Mouse (Mus musculus) spleen, postnatal 14 days (tissue): ENCODE data around the gene Car12.

ENCODE experiments used
- DNase-seq, 2 experiments: peaks; one replicate each; pipeline ENCODE4 v3.0.0; 2021 to 2022; ENCODE audit warnings: low spot score in 2 of 2

Gene Car12

GRCm38 (mm10) chr9:66710626-66711025, 2.9 kb upstream of the Car12 start:
- DNase-seq = no peak

DNA sequence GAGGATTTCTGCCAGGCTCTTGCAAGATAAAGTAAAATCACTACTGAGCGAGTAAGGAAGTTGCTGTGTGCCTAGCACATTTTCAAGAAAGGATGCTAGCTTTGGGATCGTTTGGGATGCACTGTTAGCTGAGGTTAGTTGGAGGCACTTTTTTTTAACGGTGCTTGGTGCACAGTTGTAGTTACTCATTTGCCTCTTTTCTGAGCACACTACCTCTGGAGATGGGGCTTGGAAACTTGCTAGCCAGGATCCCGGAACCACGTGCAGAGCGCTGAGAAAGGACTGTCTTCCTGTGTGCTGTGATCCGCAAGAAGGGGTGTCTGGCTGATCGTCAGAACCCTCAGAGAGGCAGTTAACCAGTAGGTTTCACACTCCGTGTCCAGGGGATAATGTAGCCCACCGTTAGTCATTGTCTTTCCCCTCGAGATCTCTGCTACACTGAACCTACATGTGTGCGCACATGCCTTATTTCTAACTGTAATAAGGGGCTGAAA, 583 bp downstream of the Car12 start:
- DNase-seq = no peak

DNA sequence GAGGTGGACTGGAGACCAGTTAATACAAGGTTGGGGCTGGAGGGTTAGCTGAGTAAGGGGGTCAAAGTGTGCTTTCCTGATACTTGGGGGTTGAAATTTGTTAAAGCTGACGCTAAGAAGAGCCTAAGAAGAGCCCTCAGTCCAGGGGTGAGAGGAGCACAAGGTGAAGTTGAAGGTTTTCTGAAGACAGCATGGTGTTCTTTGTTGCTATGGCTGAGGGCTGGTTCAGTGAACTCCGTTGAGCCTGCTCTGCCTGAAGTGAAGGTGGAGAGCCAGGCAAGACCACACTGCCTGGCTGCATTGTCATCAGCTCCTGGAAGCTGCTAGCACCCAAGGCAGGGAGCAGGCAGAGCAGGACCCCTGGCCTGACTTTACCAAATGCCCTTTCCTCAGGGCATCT, 1.9 kb downstream of the Car12 start:
- DNase-seq = no peak

GRCm38 (mm10) chr9:66716533-66716932, 3.0 kb downstream of the Car12 start:
- DNase-seq = no peak

- DNase-seq = no peak
These were observed 7.4 kb downstream of the Car12 start for GRCm38 (mm10) chr9:66720686-66721450.

- DNase-seq = no peak
These were observed 8.8 kb downstream of the Car12 start for GRCm38 (mm10) chr9:66722187-66722868.

- DNase-seq = no peak
These were observed 9.4 kb downstream of the Car12 start for GRCm38 (mm10) chr9:66722869-66723272.

GRCm38 (mm10) chr9:66725591-66725990, 12.1 kb downstream of the Car12 start:
- no peak for DNase-seq

DNA sequence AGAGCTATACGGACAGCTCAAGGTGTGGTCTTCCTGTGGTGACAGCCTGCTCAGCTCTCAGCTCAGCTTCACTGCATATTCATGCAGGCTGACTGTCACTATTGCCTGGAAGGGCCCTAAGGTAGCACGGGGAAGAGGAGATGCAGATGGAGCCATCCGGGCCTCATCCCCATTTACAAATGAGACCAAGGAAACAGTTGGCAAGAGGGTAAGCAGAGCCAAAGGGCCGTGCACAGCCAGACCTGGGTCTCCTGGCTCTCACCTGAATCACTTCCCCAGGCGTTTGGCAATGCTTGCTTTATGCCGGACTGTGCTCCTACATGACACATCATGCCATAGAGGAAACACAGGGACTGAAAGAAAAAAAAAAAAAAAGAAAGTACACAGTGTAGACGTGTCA, 13.8 kb downstream of the Car12 start:
- no peak for DNase-seq

DNA sequence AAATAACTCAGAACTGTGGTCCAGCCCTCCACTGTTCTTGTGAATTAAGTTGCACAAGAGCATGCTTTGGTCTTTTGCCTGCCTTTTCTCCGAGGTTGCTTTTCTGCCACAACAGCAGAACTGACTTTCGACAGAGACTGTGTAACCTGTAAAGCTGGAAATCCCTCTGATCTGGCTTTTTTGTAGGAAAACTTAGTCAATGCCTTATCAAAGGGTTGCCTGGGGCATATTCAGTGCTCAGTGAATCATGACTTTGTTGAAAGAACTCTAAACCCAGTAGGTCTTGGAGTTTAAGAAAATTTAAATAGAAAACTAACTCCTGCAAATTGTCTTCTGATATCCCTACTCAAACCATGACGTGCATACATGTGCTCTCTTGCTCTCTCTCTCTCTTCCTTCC, 17.1 kb downstream of the Car12 start:
- DNase-seq = no peak

GRCm38 (mm10) chr9:66731284-66731683, 17.8 kb downstream of the Car12 start:
- DNase-seq = no peak

- DNase-seq = no peak
These were observed 19.6 kb downstream of the Car12 start for GRCm38 (mm10) chr9:66732791-66733691.

- DNase-seq = no peak
These were observed 21.1 kb downstream of the Car12 start for GRCm38 (mm10) chr9:66734568-66734967.

- no peak for DNase-seq
These were observed 21.6 kb downstream of the Car12 start for GRCm38 (mm10) chr9:66735122-66735521.

GRCm38 (mm10) chr9:66736016-66736415, 22.5 kb downstream of the Car12 start:
- DNase-seq = no peak

DNA sequence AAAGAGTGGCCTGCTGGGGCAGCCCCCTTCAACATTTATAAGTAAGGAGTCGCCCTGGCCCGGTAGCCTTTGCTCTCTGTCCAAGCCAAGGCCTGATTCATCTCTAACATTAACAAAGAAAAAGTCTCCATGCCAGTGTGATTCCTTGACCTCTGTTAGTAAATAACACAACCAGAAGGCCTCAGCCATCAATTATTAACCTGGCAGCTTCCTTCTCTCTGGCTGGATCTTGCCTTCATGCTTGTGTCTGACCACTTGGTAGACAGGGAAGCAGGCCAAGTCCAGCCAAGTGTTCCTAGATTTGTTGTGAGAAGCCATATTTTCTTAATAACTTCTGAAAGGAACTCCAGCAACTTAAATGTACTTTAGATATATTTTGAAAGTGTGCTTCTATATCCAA, 23.1 kb downstream of the Car12 start:
- no peak for DNase-seq

GRCm38 (mm10) chr9:66739516-66739915, 26.0 kb downstream of the Car12 start:
- DNase-seq = no peak

GRCm38 (mm10) chr9:66744531-66744930, 31.0 kb downstream of the Car12 start:
- no peak for DNase-seq

DNA sequence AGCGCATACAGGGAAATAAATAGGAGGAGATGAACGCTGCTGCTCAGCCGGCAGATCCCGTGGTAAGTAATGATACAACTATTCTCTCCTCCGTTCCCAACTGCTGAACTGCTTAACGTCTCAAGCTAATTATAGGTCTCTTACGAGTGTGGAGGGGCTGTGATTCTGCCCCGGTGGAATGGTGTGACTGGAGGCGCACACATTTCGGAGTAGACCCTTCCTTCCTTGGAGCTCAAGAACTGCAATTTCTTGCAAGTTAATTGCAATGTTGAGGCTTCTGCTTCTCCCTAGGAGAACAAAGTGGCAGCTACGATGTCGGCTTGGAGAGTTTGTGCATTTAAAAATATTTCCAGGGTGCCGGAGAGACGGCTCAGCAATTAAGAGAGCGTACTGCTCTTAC, 34.9 kb downstream of the Car12 start:
- DNase-seq = no peak

DNA sequence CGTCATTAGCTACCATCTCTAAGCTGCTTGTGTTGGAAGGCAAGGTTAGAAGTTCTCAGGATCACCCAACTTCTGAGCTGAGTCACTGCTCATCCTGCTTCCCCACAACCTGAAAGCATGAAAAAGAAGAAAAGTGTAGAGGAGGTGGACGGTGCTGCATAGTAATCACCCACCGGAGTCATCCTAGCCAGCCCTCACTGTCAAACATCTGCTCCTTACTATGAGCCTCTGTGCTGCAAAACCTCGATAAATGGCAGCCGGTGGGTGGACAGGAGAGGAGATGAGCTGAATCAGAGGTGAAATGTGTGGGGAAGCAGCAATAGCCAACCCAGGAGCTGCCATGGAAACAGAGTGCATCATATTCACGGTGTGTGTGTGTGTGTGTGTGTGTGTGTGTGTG, 39.4 kb downstream of the Car12 start:
- no peak for DNase-seq

- no peak for DNase-seq
These were observed 47.5 kb downstream of the Car12 start for GRCm38 (mm10) chr9:66760991-66761390.

DNA sequence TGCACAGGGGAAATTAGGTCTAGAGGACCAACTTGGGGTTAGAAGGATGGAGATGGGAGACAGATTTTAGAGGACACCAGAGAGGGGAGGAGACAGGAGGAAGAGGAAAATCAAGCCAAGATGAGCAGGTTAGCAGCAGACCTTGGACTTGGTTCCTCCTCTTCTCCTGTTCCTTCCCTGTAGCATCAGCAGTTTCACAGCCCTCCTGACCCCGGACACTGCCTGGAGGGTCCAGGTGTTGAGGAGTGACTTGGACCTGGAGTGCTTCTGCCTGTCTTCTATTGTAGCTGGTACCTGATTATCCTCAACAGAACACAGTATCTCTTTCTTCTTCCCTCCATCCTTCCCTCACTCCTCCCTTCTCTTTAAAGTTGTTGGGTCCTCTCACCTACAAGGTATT, 55.2 kb downstream of the Car12 start:
- no peak for DNase-seq
